Mouse (Mus musculus) hindlimb bud, embryonic 11.5 days (tissue): ENCODE data around the gene Apol7a.
"Not testable (repeated sequence)": the region's sequence is repeated elsewhere in the genome, so short reads cannot be mapped to it uniquely, and the experiment has no call there.

Source experiments
- DNase-seq: peaks from one replicate; pipeline ENCODE4 v3.0.0-alpha.2; 2012; ENCODE audit warnings: low read depth, low spot score; ENCODE audit errors: extremely low spot score

The Apol7a gene

GRCm38 (mm10) chr15:77399027-77399426 lies at the start of gene Apol7a:
Gene Apol7a, minus strand, starts transcription at chr15:77399110.
- peak; percentile 10 for DNase-seq

DNA sequence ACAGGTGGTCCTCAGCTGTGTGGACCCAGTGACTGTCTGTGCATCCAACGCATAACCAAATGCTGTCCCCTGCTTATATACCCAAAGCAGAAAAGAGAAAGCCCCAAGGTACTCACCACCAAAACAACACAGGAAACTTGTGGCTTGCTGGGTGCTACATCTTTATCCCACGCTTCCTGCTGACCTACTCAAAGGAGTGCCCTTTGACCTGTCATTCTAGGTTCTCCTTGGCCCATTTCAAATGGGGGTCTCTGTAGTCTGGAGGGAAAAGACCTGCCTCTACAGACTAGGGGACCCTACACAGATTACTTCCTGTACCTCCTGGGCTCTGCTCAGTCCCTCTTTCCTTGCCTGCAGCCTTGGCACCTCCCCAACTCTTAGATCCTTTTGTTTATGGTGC lies 48.5 kb upstream of the Apol7a start, which contains the start of gene Apol7b:
Gene Apol7b, minus strand, starts transcription at position 101 of the 400 bp plus-strand sequence.
- not testable (repeated sequence) for DNase-seq

DNA sequence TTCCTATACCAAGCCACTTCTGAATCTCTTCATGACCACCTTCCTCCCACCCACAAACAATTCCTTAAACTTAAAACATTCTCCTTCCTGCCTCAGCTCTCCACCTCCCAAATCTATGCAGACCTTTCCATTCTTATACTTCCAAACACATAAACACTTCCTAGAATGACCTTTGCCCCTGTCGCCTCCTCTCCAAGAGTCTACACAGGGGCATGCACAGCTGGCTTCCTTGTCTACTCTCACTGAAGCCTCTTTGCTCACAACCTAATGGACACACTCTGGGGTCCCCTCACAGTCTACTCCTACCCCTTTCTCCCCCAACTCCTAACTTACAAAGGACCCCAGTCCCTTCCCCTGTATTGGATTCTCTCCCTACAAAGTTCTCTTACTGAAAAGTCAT lies 46.8 kb upstream of the Apol7a start:
- DNase-seq = not testable (repeated sequence)

DNA sequence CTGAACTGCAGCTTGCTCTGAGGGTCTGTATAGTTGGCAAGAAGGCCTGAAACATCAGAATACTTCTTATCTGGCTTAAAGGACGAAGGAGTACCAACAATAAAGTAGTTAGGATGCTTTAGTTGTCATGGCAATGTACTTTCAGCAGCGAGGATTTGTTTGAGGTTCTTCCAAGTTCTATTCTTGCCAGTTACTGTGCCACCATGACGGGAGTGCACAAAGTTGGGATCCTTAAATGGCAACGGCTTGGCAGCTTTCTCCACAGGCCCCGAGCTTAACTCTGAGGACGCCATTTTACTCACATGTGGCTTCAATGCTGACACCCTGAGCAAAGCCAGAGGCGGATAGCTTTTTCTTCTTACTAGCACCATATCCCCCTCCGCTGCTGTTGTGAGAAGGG lies 45.8 kb upstream of the Apol7a start:
- DNase-seq = not testable (repeated sequence)

GRCm38 (mm10) chr15:77428690-77429448 lies 30.0 kb upstream of the Apol7a start:
- DNase-seq = not testable (repeated sequence)

- not testable (repeated sequence) for DNase-seq
Measured at GRCm38 (mm10) chr15:77422925-77423324, 24.0 kb upstream of the Apol7a start.

- DNase-seq = not testable (repeated sequence)
Measured at GRCm38 (mm10) chr15:77419657-77420056, 20.7 kb upstream of the Apol7a start.

DNA sequence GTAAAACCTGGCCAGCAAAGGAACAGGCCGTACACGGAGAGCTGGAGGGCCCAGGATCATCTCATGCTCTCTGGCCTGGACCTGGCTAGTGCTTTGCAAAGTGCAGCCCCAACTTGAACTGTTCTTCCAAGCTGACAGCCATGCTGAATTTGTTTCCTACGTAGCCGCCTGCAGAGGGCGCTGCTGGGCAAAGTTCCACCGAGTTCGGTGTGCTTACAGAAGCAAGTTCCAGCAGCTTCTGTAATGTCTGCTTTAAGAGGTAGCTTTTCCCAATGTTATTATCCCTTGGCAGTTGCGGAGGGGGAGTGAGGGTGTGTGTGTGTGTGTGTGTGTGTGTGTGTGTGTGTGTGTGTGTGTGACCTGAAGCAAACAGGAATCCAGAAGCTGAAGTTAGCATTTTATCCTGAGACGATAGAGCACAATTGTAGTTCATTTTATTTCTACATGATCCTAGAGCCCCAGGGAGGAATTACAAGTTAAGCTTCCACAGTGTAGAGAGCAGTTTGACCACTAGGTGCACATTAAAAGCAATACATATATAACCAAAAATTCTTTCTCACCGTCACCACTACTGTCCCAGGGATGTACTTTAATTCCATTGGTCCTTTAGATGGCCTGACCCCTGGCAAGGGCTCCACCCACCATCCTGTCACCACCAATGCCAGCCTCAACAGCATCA lies 17.9 kb upstream of the Apol7a start:
- DNase-seq = not testable (repeated sequence)

- DNase-seq = not testable (repeated sequence)
Measured at GRCm38 (mm10) chr15:77415653-77416052, 16.7 kb upstream of the Apol7a start.

- not testable (repeated sequence) for DNase-seq
Measured at GRCm38 (mm10) chr15:77412695-77413094, 13.8 kb upstream of the Apol7a start.

- DNase-seq = not testable (repeated sequence)
Measured at GRCm38 (mm10) chr15:77411035-77411434, 12.1 kb upstream of the Apol7a start, which contains the start of gene Apol9a. Gene Apol9a, minus strand, starts transcription at chr15:77411135.

- not testable (repeated sequence) for DNase-seq
Measured at GRCm38 (mm10) chr15:77406370-77406769, 7.5 kb upstream of the Apol7a start.

GRCm38 (mm10) chr15:77397450-77398132 lies 1.3 kb downstream of the Apol7a start:
- not testable (repeated sequence) for DNase-seq

DNA sequence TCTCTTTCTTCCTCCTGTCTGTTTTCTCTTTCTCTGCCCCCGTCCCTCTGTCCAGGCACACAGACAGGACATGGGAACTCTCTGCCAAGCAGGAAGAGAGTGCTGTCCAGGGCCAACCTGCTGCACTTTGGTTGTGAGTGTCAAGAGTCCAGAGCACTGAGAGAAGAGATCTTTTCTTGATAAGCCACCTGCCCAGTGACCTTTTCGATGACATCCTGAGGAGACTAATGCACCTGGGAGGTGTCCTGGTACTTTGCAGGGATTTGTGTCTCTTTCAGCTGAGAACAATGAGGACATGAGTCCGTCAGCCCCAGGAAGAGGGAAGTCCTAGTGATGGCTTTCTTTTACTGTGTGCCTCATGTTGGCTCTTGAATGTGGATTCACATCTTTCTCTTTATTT lies 5.1 kb downstream of the Apol7a start:
- not testable (repeated sequence) for DNase-seq

DNA sequence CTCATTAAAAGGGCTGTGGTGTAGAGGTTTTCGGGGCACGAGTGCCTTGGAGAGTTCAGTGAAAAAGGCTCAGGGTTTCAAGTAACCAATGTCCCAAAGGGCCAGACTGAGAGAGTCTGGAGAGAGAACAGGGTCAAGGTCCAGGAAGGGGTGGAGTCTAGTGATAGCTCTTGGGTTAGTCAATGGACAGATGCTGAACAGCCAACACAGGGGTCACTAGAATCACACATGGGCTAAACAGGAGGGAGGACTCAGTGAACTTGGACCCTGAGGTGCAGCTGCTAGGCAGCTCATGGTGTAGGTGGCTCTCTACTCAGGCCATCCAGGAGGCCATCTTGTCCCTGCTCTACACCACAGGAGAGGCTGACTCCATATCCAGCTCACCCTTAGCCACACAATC lies 11.4 kb downstream of the Apol7a start:
- DNase-seq = no peak

GRCm38 (mm10) chr15:77384340-77385030 lies 14.4 kb downstream of the Apol7a start:
- DNase-seq = no peak

- no peak for DNase-seq
Measured at GRCm38 (mm10) chr15:77382880-77383279, 16.0 kb downstream of the Apol7a start.

- no peak for DNase-seq
Measured at GRCm38 (mm10) chr15:77382271-77382850, 16.5 kb downstream of the Apol7a start.

DNA sequence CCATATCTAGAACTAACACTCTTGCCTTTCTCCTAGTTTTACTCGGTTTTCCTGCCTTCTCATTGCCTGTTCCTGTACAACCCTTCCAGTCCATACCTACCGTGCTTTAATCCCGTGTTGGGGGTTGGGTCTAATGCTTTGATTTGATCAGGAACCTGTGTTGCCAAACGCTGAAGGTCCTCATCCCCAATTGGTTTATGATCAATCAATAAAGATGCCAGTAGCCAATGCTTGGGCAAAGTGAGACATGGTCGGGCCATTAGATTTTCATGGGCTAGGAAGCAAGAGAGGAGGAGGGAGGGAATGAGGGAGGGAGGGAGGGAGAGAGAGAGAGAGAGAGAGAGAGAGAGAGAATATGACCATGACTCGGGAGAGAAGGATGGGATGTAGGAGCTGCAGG lies 17.4 kb downstream of the Apol7a start:
- no peak for DNase-seq

GRCm38 (mm10) chr15:77379921-77380320 lies 19.0 kb downstream of the Apol7a start:
- DNase-seq = no peak
